Mouse (Mus musculus): Measurements from ENCODE around the gene Afdn. TPM values are rescaled to one million over a fixed set of nuclear protein-coding genes. Genes with fewer than 3 reads are reported as not detected.

Gene Afdn
- polyA plus RNA-seq, 1 experiment = 29.6 TPM

DNA sequence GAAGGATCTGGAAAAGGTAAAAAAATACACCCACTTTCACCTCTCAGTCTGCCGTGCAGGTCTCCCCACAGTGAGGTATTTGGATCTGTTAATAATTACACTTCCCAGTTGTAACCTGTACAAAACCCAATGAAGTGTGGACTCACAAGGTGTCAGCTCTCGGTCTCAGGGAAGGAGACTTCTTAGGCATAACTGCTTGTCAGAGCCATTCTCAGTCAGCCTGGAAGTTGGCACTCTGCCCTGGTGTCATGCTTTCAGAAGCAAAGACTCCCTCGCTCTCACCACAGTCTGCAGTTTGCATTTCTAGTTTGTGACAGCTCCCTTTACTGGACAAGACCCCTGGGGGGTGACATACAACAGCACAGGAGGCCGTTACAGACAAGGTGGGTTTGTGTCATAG, 15.5 kb upstream of the Afdn start:
- no peak for TF ChIP-seq CTCF (IDR thresholded peaks at IDR 0.05; ENCODE audit: low read depth, low read length)
- no peak for TF ChIP-seq POLR2A (IDR thresholded peaks at IDR 0.05; ENCODE audit: borderline replicate concordance, low read depth, low read length)
- H3K27ac ChIP-seq (ENCODE audit: insufficient read depth, low read depth, low read length) = no peak overlapping the region
- no peak overlapping the region for H3K4me3 ChIP-seq (ENCODE audit: insufficient read depth, low read length)
- peaks cover 50% of the 10 kb centered on the region for H3K4me1 ChIP-seq (ENCODE audit: control insufficient read depth, insufficient read depth, low read length)

DNA sequence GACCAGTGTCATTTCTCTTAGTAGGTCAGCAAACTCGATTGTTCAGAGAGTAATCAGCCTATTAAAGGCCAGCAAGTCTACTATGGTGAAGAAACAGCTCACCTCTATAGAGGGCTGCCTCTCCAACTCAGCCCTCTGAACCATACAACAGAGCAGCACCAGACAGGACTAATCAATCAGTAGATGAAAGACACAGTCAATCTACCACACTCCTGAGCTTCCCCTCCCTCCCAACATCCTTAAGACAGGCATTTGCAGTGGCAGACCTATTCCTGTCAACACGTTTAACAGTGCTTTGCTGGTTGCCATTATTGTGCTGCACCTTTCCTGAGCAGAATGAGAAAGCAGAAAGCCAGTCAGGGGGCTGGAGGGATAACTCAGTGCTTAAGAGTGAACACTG, 15.0 kb upstream of the Afdn start:
- TF ChIP-seq CTCF (IDR thresholded peaks at IDR 0.05; ENCODE audit: low read depth, low read length) (no peak), POLR2A (IDR thresholded peaks at IDR 0.05; ENCODE audit: borderline replicate concordance, low read depth, low read length) (no peak)
- H3K4me1 ChIP-seq (ENCODE audit: control insufficient read depth, insufficient read depth, low read length) = peaks cover 46% of the 10 kb centered on the region
- no peak overlapping the region for H3K4me3 ChIP-seq (ENCODE audit: insufficient read depth, low read length)
- no peak overlapping the region for H3K27ac ChIP-seq (ENCODE audit: insufficient read depth, low read depth, low read length)

DNA sequence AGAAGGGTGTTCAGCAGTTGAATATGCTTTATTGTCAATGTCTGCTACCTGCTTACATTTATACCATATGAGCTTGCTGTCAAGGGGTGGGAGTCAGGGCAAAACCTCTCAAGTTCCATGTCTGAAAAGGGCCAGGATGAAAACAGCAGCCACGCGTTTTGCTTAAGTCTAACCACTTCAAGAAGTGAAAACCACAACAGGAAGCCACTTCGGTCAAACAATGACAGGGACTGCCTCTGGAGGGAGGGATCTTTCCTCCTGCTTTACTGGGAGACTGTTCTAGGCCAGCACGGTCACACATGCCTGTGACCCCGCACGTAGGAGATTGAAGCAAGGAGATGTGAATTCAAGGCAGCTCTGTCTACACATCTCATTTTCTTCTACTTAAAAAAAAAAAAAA, 14.0 kb upstream of the Afdn start:
- H3K4me3 ChIP-seq (ENCODE audit: insufficient read depth, low read length) = no peak overlapping the region
- no peak for TF ChIP-seq POLR2A (IDR thresholded peaks at IDR 0.05; ENCODE audit: borderline replicate concordance, low read depth, low read length)
- no peak for TF ChIP-seq CTCF (IDR thresholded peaks at IDR 0.05; ENCODE audit: low read depth, low read length)

DNA sequence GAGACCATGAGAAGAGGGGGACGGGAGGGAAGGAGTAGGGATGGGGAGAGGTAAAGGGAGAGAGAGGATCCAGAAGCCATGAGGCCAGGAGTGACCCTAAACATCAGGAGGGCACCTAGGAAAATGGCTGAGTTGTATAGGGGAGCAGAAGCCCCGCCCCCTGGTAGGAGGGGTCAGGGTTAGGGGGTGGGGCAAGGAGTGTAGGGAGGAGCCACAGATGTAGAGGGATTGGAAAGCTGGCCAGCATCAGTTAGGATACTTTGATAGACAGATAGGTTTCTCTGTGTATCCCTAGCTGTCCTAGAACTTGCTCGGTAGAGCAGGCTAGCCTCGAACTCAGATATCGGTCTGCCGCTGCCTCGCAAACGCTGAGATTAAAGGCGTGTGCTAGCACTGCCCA, 12.7 kb upstream of the Afdn start:
- Histone ChIP-seq H3K4me3 (ENCODE audit: insufficient read depth, low read length) (no peak overlapping the region), H3K27ac (ENCODE audit: insufficient read depth, low read depth, low read length) (no peak overlapping the region), H3K4me1 (ENCODE audit: control insufficient read depth, insufficient read depth, low read length) (peaks cover 25% of the 10 kb centered on the region)
- TF ChIP-seq POLR2A (IDR thresholded peaks at IDR 0.05; ENCODE audit: borderline replicate concordance, low read depth, low read length) (no peak), CTCF (IDR thresholded peaks at IDR 0.05; ENCODE audit: low read depth, low read length) (no peak)

More for the DNA sequence above, 14.0 kb upstream of the Afdn start:
- no peak overlapping the region for H3K27ac ChIP-seq (ENCODE audit: insufficient read depth, low read depth, low read length)
- peaks cover 38% of the 10 kb centered on the region for H3K4me1 ChIP-seq (ENCODE audit: control insufficient read depth, insufficient read depth, low read length)

DNA sequence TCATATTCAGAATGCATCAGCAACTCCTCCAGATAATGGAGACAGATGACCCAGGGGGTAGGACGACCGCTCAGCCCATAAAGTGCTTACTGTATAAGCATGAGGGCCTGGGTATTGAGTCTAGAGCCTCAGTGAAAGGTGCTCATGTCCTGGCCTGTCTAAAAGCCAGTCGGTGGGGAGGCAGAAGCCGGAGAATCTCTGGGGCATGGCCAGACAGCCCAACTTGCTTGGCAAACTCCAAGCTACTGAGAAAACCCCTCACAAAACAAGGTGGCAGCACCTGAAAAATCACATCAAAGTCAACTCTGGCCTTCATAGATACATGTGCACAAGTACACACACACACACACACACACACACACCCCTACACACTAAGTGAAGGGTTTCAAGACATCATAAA, 11.3 kb upstream of the Afdn start:
- peaks cover 21% of the 10 kb centered on the region for H3K4me1 ChIP-seq (ENCODE audit: control insufficient read depth, insufficient read depth, low read length)
- no peak overlapping the region for H3K27ac ChIP-seq (ENCODE audit: insufficient read depth, low read depth, low read length)
- TF ChIP-seq CTCF (IDR thresholded peaks at IDR 0.05; ENCODE audit: low read depth, low read length) (no peak), POLR2A (IDR thresholded peaks at IDR 0.05; ENCODE audit: borderline replicate concordance, low read depth, low read length) (no peak)
- no peak overlapping the region for H3K4me3 ChIP-seq (ENCODE audit: insufficient read depth, low read length)

DNA sequence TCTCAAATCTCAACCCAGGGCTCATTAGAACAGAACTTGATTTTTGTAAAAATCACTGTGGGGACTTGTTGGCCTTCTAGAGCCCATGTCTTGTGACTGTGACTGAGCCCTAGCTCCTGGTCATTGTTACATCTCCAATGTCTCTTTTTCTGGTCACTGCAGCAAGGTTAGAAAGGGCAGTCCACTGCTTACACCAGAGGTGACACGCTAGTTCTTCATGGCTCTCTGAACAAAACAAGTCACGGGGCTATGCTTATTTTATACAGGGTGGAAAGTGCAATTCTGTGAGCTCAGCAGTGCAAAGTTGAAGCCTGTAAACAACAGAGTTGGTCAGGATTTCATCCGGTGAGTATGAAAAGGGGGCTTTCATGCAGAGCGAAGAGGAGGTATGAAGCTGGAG, 6.4 kb upstream of the Afdn start:
- Histone ChIP-seq H3K4me1 (ENCODE audit: control insufficient read depth, insufficient read depth, low read length) (peaks cover 16% of the 10 kb centered on the region), H3K27ac (ENCODE audit: insufficient read depth, low read depth, low read length) (no peak overlapping the region), H3K4me3 (ENCODE audit: insufficient read depth, low read length) (no peak overlapping the region)
- TF ChIP-seq CTCF (IDR thresholded peaks at IDR 0.05; ENCODE audit: low read depth, low read length) (no peak), POLR2A (IDR thresholded peaks at IDR 0.05; ENCODE audit: borderline replicate concordance, low read depth, low read length) (no peak)

DNA sequence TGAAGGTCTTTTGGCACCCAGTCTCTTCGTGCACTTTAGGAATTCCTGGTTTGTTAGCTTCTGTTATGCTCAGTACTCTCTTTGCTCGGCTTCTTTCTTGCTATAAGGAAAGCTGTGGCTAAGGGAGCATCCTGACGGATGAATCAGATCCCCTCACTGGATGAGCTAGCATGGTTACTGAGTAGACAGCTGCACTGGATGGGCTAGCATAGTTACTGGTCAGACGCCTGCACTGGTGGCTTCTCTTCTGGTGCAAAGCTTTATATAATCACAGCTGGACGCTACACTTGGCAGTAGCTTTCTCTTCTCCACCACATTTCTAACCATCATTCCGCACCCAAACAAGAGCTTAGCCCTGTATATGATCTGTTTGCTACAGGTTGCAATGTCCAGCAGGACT, 5.4 kb upstream of the Afdn start:
- no peak overlapping the region for H3K27ac ChIP-seq (ENCODE audit: insufficient read depth, low read depth, low read length)

DNA sequence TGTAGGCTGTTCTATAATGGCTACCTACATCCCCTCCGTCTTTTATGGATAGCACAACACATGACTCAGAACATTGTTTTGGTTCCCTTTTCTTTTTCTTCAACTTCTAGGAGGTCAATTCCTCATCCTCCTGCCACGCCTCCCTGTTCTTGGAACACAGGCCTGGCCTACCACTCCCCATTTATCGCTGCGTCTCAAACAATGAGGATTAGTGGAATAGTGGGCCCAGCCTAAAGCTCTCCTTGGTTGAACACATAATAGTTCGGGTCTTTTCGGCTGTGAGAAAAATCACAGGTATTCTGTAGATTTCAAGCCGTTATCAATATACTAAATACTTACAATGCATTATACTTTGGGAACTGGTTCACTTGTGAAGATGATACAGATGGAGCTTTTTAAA, 1.8 kb upstream of the Afdn start:
- Histone ChIP-seq H3K4me3 (ENCODE audit: insufficient read depth, low read length) (no peak overlapping the region), H3K27ac (ENCODE audit: insufficient read depth, low read depth, low read length) (no peak overlapping the region), H3K4me1 (ENCODE audit: control insufficient read depth, insufficient read depth, low read length) (peaks cover 22% of the 10 kb centered on the region)
- TF ChIP-seq POLR2A (IDR thresholded peaks at IDR 0.05; ENCODE audit: borderline replicate concordance, low read depth, low read length) (no peak), CTCF (IDR thresholded peaks at IDR 0.05; ENCODE audit: low read depth, low read length) (no peak)

More for the DNA sequence above, 5.4 kb upstream of the Afdn start:
- TF ChIP-seq POLR2A (IDR thresholded peaks at IDR 0.05; ENCODE audit: borderline replicate concordance, low read depth, low read length) (no peak), CTCF (IDR thresholded peaks at IDR 0.05; ENCODE audit: low read depth, low read length) (no peak)
- no peak overlapping the region for H3K4me3 ChIP-seq (ENCODE audit: insufficient read depth, low read length)
- peaks cover 18% of the 10 kb centered on the region for H3K4me1 ChIP-seq (ENCODE audit: control insufficient read depth, insufficient read depth, low read length)

DNA sequence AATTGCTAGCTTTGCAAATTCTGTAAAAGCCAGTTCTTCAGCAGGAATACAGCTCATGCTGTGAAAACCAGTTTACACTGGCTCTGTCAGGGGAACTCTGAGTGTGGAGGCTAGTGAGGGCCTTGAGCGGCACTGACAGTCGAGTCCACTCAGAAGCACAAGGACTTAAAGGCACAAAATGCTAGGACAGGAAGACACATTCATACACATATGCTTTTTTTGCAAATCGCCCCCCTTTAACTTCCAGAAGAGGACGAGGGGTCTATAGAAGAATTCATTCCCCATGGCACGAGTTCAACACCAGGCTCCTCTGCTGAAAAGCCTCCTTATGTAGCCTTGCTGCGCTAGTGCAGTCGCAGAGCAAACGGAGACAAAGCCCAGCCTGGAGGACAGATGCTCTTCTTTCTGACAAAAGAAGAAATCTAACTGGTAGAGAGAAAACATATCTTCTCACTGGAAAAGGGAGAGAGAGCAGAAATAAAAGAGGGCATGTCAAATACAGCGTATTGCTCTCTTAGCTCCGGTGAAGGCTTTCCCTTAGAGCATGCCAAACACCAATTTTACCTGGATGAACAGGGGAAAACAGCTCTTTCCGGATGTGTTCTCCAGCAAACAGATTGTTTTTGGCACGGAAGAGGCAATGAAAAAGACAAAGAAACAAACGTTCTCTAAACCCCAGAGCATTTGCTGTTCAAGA, 1.0 kb upstream of the Afdn start:
- H3K27ac ChIP-seq (ENCODE audit: insufficient read depth, low read depth, low read length) = no peak overlapping the region
- TF ChIP-seq POLR2A (IDR thresholded peaks at IDR 0.05; ENCODE audit: borderline replicate concordance, low read depth, low read length) = no peak
- no peak for TF ChIP-seq CTCF (IDR thresholded peaks at IDR 0.05; ENCODE audit: low read depth, low read length)
- peak overlapping the region; percentile 87 for H3K4me3 ChIP-seq (ENCODE audit: insufficient read depth, low read length)
- H3K4me1 ChIP-seq (ENCODE audit: control insufficient read depth, insufficient read depth, low read length) = peaks cover 22% of the 10 kb centered on the region

DNA sequence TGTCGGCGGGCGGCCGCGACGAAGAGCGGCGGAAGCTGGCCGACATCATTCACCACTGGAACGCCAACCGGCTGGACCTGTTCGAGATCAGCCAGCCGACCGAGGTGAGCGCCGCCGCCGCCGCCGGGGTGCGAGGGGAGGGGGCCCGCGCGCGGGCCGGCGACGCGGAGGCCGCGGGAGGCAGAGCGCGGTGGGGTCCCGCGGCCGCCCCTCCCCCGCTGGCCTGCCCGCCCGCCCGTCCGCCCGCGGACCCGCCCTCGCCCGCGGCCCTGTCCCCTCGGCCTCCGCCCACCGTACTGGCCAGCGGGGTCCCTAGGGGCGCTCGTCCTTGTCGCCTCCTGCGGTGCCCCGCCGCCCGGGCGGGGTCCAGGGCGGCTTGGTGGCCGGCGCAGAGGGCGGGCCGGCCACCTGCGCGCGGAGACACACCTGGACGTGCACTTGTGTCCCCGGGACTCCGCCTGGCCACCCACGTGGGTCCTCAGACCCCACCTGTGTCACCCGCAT, 388 bp downstream of the Afdn start:
- Histone ChIP-seq H3K27ac (ENCODE audit: insufficient read depth, low read depth, low read length) (no peak overlapping the region), H3K4me3 (ENCODE audit: insufficient read depth, low read length) (peak overlapping the region; percentile 87), H3K4me1 (ENCODE audit: control insufficient read depth, insufficient read depth, low read length) (peaks cover 22% of the 10 kb centered on the region)
- TF ChIP-seq CTCF (IDR thresholded peaks at IDR 0.05; ENCODE audit: low read depth, low read length) (no peak), POLR2A (IDR thresholded peaks at IDR 0.05; ENCODE audit: borderline replicate concordance, low read depth, low read length) (no peak)
